Mouse (Mus musculus) lung, postnatal 0 days (tissue): ENCODE measurements around the gene Pop5.

Experiments
- CTCF ChIP-seq: IDR thresholded peaks from 2 replicates; pipeline ENCODE4 v1.5.1; 2016; ENCODE audit warnings: antibody characterized with exemption, mild to moderate bottlenecking
- EP300 ChIP-seq: IDR thresholded peaks from 2 replicates; pipeline ENCODE4 v1.6.1; 2016; ENCODE audit warnings: antibody characterized with exemption, mild to moderate bottlenecking, control low read depth

GRCm38 (mm10) chr5:115284735-115285134 is 49.1 kb downstream of the Pop5 start:
- TF ChIP-seq CTCF (peak; percentile 56), EP300 (no peak)
